Mouse (Mus musculus): ENCODE measurements at regions not wholly inside any gene's neighbourhood (a gene's known extent, or its start where the extent isn't known, plus 50 kb on each side); places are given as distances from the start of the nearest gene placed in this dataset.

GRCm38 (mm10) chr3:123972367-123972766, 281.7 kb upstream of the Ndst3 start:
- Histone ChIP-seq H3K4me1 (ENCODE audit: insufficient read depth, low read depth, low read length) (no peaks in the 10 kb centered on the region), H3K9me3 (ENCODE audit: low read length) (no peaks in the 10 kb centered on the region), H3K4me3 (ENCODE audit: low read depth, low read length) (no peak overlapping the region), H3K27me3 (replicated peaks; ENCODE audit: insufficient read depth, low read length) (no peaks in the 10 kb centered on the region), H3K4me2 (replicated peaks; ENCODE audit: low read depth, low read length) (no peak overlapping the region), H3K36me3 (ENCODE audit: insufficient read depth, low read length) (no peaks in the 10 kb centered on the region), H3K27ac (ENCODE audit: low read length) (no peak overlapping the region), H3K9ac (replicated peaks; ENCODE audit: low read depth) (no peak overlapping the region)
- DNase-seq (ENCODE audit: low spot score) = no peak
- WGBS = 68% methylated on average over 3 of the region's 3 CpGs
- TF ChIP-seq CTCF (IDR thresholded peaks at IDR 0.05) = no peak
- TF ChIP-seq EP300 (IDR thresholded peaks at IDR 0.05) = no peak
- no peak for ATAC-seq

GRCm38 (mm10) chr3:123973806-123974576, 283.3 kb upstream of the Ndst3 start:
- Histone ChIP-seq H3K9ac (replicated peaks; ENCODE audit: low read depth) (no peak overlapping the region), H3K9me3 (ENCODE audit: low read length) (no peaks in the 10 kb centered on the region), H3K36me3 (ENCODE audit: insufficient read depth, low read length) (no peaks in the 10 kb centered on the region), H3K4me1 (ENCODE audit: insufficient read depth, low read depth, low read length) (no peaks in the 10 kb centered on the region), H3K27me3 (replicated peaks; ENCODE audit: insufficient read depth, low read length) (no peaks in the 10 kb centered on the region), H3K4me3 (ENCODE audit: low read depth, low read length) (no peak overlapping the region), H3K4me2 (replicated peaks; ENCODE audit: low read depth, low read length) (no peak overlapping the region), H3K27ac (ENCODE audit: low read length) (no peak overlapping the region)
- ATAC-seq = no peak
- no peak for DNase-seq (ENCODE audit: low spot score)
- 69% methylated on average over 16 of the region's 16 CpGs for WGBS
- TF ChIP-seq EP300 (IDR thresholded peaks at IDR 0.05) (no peak), CTCF (IDR thresholded peaks at IDR 0.05) (no peak)

GRCm38 (mm10) chr3:123976475-123976874, 285.8 kb upstream of the Ndst3 start:
- H3K4me2 ChIP-seq (replicated peaks; ENCODE audit: low read depth, low read length) = no peak overlapping the region
- 77% methylated on average over 3 of the region's 3 CpGs for WGBS
- TF ChIP-seq CTCF (IDR thresholded peaks at IDR 0.05) (no peak), EP300 (IDR thresholded peaks at IDR 0.05) (no peak)
- no peak overlapping the region for H3K9ac ChIP-seq (replicated peaks; ENCODE audit: low read depth)
- H3K27ac ChIP-seq (ENCODE audit: low read length) = no peak overlapping the region
- no peaks in the 10 kb centered on the region for H3K27me3 ChIP-seq (replicated peaks; ENCODE audit: insufficient read depth, low read length)
- H3K9me3 ChIP-seq (ENCODE audit: low read length) = no peaks in the 10 kb centered on the region
- H3K36me3 ChIP-seq (ENCODE audit: insufficient read depth, low read length) = no peaks in the 10 kb centered on the region
- ATAC-seq (no peak), DNase-seq (ENCODE audit: low spot score) (no peak)
- H3K4me1 ChIP-seq (ENCODE audit: insufficient read depth, low read depth, low read length) = no peaks in the 10 kb centered on the region
- no peak overlapping the region for H3K4me3 ChIP-seq (ENCODE audit: low read depth, low read length)

- H3K4me1 ChIP-seq (ENCODE audit: insufficient read depth, low read depth, low read length) = no peaks in the 10 kb centered on the region
- H3K27me3 ChIP-seq (replicated peaks; ENCODE audit: insufficient read depth, low read length) = no peaks in the 10 kb centered on the region
- H3K4me3 ChIP-seq (ENCODE audit: low read depth, low read length) = no peak overlapping the region
- H3K9ac ChIP-seq (replicated peaks; ENCODE audit: low read depth) = no peak overlapping the region
- no peak overlapping the region for H3K4me2 ChIP-seq (replicated peaks; ENCODE audit: low read depth, low read length)
- DNase-seq (ENCODE audit: low spot score) (no peak), ATAC-seq (no peak)
- no peaks in the 10 kb centered on the region for H3K36me3 ChIP-seq (ENCODE audit: insufficient read depth, low read length)
- 72% methylated on average over 4 of the region's 4 CpGs for WGBS
- H3K27ac ChIP-seq (ENCODE audit: low read length) = no peak overlapping the region
- TF ChIP-seq EP300 (IDR thresholded peaks at IDR 0.05) = no peak
- no peak for TF ChIP-seq CTCF (IDR thresholded peaks at IDR 0.05)
- no peaks in the 10 kb centered on the region for H3K9me3 ChIP-seq (ENCODE audit: low read length)
Measured at GRCm38 (mm10) chr3:123977168-123977567, 286.5 kb upstream of the Ndst3 start.

GRCm38 (mm10) chr3:123983045-123983444, 292.4 kb upstream of the Ndst3 start:
- H3K27me3 ChIP-seq (replicated peaks; ENCODE audit: insufficient read depth, low read length) = no peaks in the 10 kb centered on the region

GRCm38 (mm10) chr3:123983530-123983929, 292.9 kb upstream of the Ndst3 start:
- Histone ChIP-seq H3K27ac (ENCODE audit: low read length) (no peak overlapping the region), H3K9ac (replicated peaks; ENCODE audit: low read depth) (no peak overlapping the region), H3K9me3 (ENCODE audit: low read length) (no peaks in the 10 kb centered on the region), H3K27me3 (replicated peaks; ENCODE audit: insufficient read depth, low read length) (no peaks in the 10 kb centered on the region), H3K36me3 (ENCODE audit: insufficient read depth, low read length) (no peaks in the 10 kb centered on the region), H3K4me3 (ENCODE audit: low read depth, low read length) (no peak overlapping the region), H3K4me2 (replicated peaks; ENCODE audit: low read depth, low read length) (no peak overlapping the region), H3K4me1 (ENCODE audit: insufficient read depth, low read depth, low read length) (no peaks in the 10 kb centered on the region)
- ATAC-seq (no peak), DNase-seq (ENCODE audit: low spot score) (no peak)
- TF ChIP-seq CTCF (IDR thresholded peaks at IDR 0.05) (no peak), EP300 (IDR thresholded peaks at IDR 0.05) (no peak)
- WGBS = 57% methylated on average over 1 of the region's 1 CpGs

More at GRCm38 (mm10) chr3:123983045-123983444, 292.4 kb upstream of the Ndst3 start:
- TF ChIP-seq CTCF (IDR thresholded peaks at IDR 0.05) = no peak
- no peak for TF ChIP-seq EP300 (IDR thresholded peaks at IDR 0.05)
- Histone ChIP-seq H3K27ac (ENCODE audit: low read length) (no peak overlapping the region), H3K36me3 (ENCODE audit: insufficient read depth, low read length) (no peaks in the 10 kb centered on the region), H3K4me3 (ENCODE audit: low read depth, low read length) (no peak overlapping the region), H3K9ac (replicated peaks; ENCODE audit: low read depth) (no peak overlapping the region), H3K4me1 (ENCODE audit: insufficient read depth, low read depth, low read length) (no peaks in the 10 kb centered on the region), H3K9me3 (ENCODE audit: low read length) (no peaks in the 10 kb centered on the region), H3K4me2 (replicated peaks; ENCODE audit: low read depth, low read length) (no peak overlapping the region)
- DNase-seq (ENCODE audit: low spot score) (no peak), ATAC-seq (no peak)
